Comparison of ENCODE assay signal across 8 mouse cellular contexts in genomic region chr1:151345863-151346195, GRCm38 (mm10). TPM values are rescaled to one million over a fixed set of nuclear protein-coding genes. Genes with fewer than 3 reads are reported as not detected.
DNase-seq lines count a peak whose midpoint lies in the region; ATAC-seq and TF ChIP-seq lines count a peak whose summit lies in the region.

No protein-coding gene starts in this region.

- no peak for DNase-seq in layer of hippocampus, adult 2 months (ENCODE audit: low spot score in 2 of 2)
- DNase-seq in layer of hippocampus, adult 9-11 months = no peak
- no peak for DNase-seq in retina, postnatal 1 day
- DNase-seq in right cerebral cortex, postnatal 14 days = no peak

- peak overlapping the region; percentile 67 for H3K4me2 ChIP-seq in hindbrain, embryonic 13.5 days
- peak overlapping the region; percentile 54 for H3K4me2 ChIP-seq in midbrain, embryonic 15.5 days

- H3K27ac ChIP-seq in layer of hippocampus, adult 2 months = peak overlapping the region; percentile 85
- H3K27ac ChIP-seq in brown adipose tissue, adult 24 weeks (replicated peaks; ENCODE audit: low read depth, low read length) = no peak overlapping the region
- H3K27ac ChIP-seq in hindbrain, embryonic 13.5 days = no peak overlapping the region
- H3K27ac ChIP-seq in midbrain, embryonic 15.5 days = 0 out of 2 replicates have a peak overlapping the region, but pooled peaks have one; percentile 95

- H3K27me3 ChIP-seq in hindbrain, embryonic 13.5 days = no peaks in the 10 kb centered on the region
- H3K27me3 ChIP-seq in midbrain, embryonic 15.5 days (replicated peaks) = no peaks in the 10 kb centered on the region

- peaks cover 7% of the 10 kb centered on the region for H3K36me3 ChIP-seq in hindbrain, embryonic 13.5 days
- no peaks in the 10 kb centered on the region; the same call in 1 of the 2 replicates for H3K36me3 ChIP-seq in midbrain, embryonic 15.5 days (replicated peaks)

- H3K4me1 ChIP-seq in brown adipose tissue, adult 24 weeks (ENCODE audit: control insufficient read depth, insufficient read depth, insufficient read length, low read length) = peaks cover 6% of the 10 kb centered on the region; the same call in 1 of the 2 replicates
- peaks cover 46% of the 10 kb centered on the region for H3K4me1 ChIP-seq in hindbrain, embryonic 13.5 days (replicated peaks)
- H3K4me1 ChIP-seq in midbrain, embryonic 15.5 days = peaks cover 46% of the 10 kb centered on the region

- no peak for TF ChIP-seq CTCF in layer of hippocampus, adult 2 months (conservative IDR thresholded peaks at IDR 0.05)

- ATAC-seq in hindbrain, embryonic 13.5 days (ENCODE audit: low FRiP score) = no peak
- ATAC-seq in midbrain, embryonic 15.5 days (replicated peaks) = no peak
- no peak for ATAC-seq in megakaryocyte-erythroid progenitor cell, adult 5-6 weeks (replicated peaks; ENCODE audit: low FRiP score, low TSS enrichment, poor library complexity, severe bottlenecking)

- peak overlapping the region; percentile 96 for H3K4me3 ChIP-seq in layer of hippocampus, adult 2 months
- H3K4me3 ChIP-seq in brown adipose tissue, adult 24 weeks (ENCODE audit: insufficient read depth, low read depth, low read length) = peak overlapping the region; percentile 96
- H3K4me3 ChIP-seq in hindbrain, embryonic 13.5 days = peak overlapping the region; percentile 88
- peak overlapping the region; percentile 82 for H3K4me3 ChIP-seq in midbrain, embryonic 15.5 days

- no peaks in the 10 kb centered on the region for H3K9me3 ChIP-seq in hindbrain, embryonic 13.5 days
- H3K9me3 ChIP-seq in midbrain, embryonic 15.5 days = no peaks in the 10 kb centered on the region

- peak overlapping the region; percentile 93 for H3K9ac ChIP-seq in hindbrain, embryonic 13.5 days
- H3K9ac ChIP-seq in midbrain, embryonic 15.5 days = peak overlapping the region; percentile 90; the same call in 1 of the 2 replicates

RNA-seq across cellular contexts. Expression of gene Ivns1abp, which starts 1.6 kb away (rescaled TPM):
- total RNA-seq in layer of hippocampus, adult 2 months (2021) = 10 to 100 TPM; 85.8 to 96.9 TPM
- 82.0 and 118 TPM in 2 replicates for polyA plus RNA-seq in brown adipose tissue, adult 24 weeks (2012; ENCODE audit: insufficient read depth, insufficient read length, missing spikeins)
- 276 and 277 TPM in 2 replicates for polyA plus RNA-seq in hindbrain, embryonic 13.5 days (2015; fragmentation: Nextera tagmentation; extraction: Ambion mirVana)
- polyA plus RNA-seq in midbrain, embryonic 15.5 days (2015; fragmentation: Nextera tagmentation; extraction: Ambion mirVana) = 247 and 257 TPM in 2 replicates
- total RNA-seq in megakaryocyte-erythroid progenitor cell, adult 5-6 weeks (2014; fragmentation: Nextera tagmentation) = 209 and 234 TPM in 2 replicates
- 309 and 378 TPM in 2 replicates for total RNA-seq in megakaryocyte-erythroid progenitor cell, adult 5-6 weeks (2017)

Comparison
In these comparisons a context has a peak if more than half of its experiments do, and no peak if none do; other contexts are left out.
1. H3K27ac ChIP-seq: peak in layer of hippocampus, adult 2 months (single experiment) and midbrain, embryonic 15.5 days (single experiment); none in brown adipose tissue, adult 24 weeks (single experiment) and hindbrain, embryonic 13.5 days (single experiment).
2. Peak in every context shown above with its lines, with median percentiles within 50 percentile points of each other: H3K4me3 ChIP-seq.